Mouse (Mus musculus) T-helper 1 cell (primary cell): ENCODE results near the gene Ttc29.

Experiments
- in situ Hi-C: fragments of 300-600 bp; cut with MboI, MseI; formaldehyde crosslinking; loops from one replicate; pipeline ENCODE4 v1.15.1; 2025; ENCODE audit warnings: high pct_unique_total_duplicates

Gene Ttc29

GRCm38 (mm10) chr8:78213074-78213473 lies at the start of gene Ttc29:
TSS of gene Ttc29 (plus strand) at chr8:78213297.
- in situ Hi-C loops: loop anchor here (10.0 kb wide), 1 partner anchor 868 kb away; no protein-coding TSS in a partner anchor

- in situ Hi-C loops: no loop called here
Measured at GRCm38 (mm10) chr8:78171351-78171750, 41.7 kb upstream of the Ttc29 start.

GRCm38 (mm10) chr8:78182654-78183053 lies 30.4 kb upstream of the Ttc29 start:
- in situ Hi-C loops: no loop called here

- in situ Hi-C loops: no loop called here
Measured at GRCm38 (mm10) chr8:78183414-78183813, 29.7 kb upstream of the Ttc29 start.

- in situ Hi-C loops: no loop called here
Measured at GRCm38 (mm10) chr8:78187087-78187486, 26.0 kb upstream of the Ttc29 start.

GRCm38 (mm10) chr8:78204229-78204628 lies 8.9 kb upstream of the Ttc29 start:
- in situ Hi-C loops: no loop called here

- in situ Hi-C loops: loop anchor here (10.0 kb wide), 1 partner anchor 866 kb away; no protein-coding TSS in a partner anchor
Measured at GRCm38 (mm10) chr8:78210424-78210823, 2.7 kb upstream of the Ttc29 start.

GRCm38 (mm10) chr8:78214645-78215044 lies 1.5 kb downstream of the Ttc29 start:
- in situ Hi-C loops: loop anchor here (10.0 kb wide), 1 partner anchor 870 kb away; no protein-coding TSS in a partner anchor

GRCm38 (mm10) chr8:78226087-78226486 lies 13.0 kb downstream of the Ttc29 start:
- in situ Hi-C loops: no loop called here

GRCm38 (mm10) chr8:78230721-78231120 lies 17.6 kb downstream of the Ttc29 start:
- in situ Hi-C loops: no loop called here

GRCm38 (mm10) chr8:78232870-78233707 lies 20.0 kb downstream of the Ttc29 start:
- in situ Hi-C loops: no loop called here

GRCm38 (mm10) chr8:78233708-78234201 lies 20.7 kb downstream of the Ttc29 start:
- in situ Hi-C loops: no loop called here

GRCm38 (mm10) chr8:78237972-78238675 lies 25.0 kb downstream of the Ttc29 start:
- in situ Hi-C loops: no loop called here

GRCm38 (mm10) chr8:78251115-78251514 lies 38.0 kb downstream of the Ttc29 start:
- in situ Hi-C loops: no loop called here

- in situ Hi-C loops: no loop called here
Measured at GRCm38 (mm10) chr8:78254374-78254773, 41.3 kb downstream of the Ttc29 start.

- in situ Hi-C loops: no loop called here
Measured at GRCm38 (mm10) chr8:78255011-78255410, 41.9 kb downstream of the Ttc29 start.

GRCm38 (mm10) chr8:78265506-78265905 lies 52.4 kb downstream of the Ttc29 start:
- in situ Hi-C loops: no loop called here

- in situ Hi-C loops: no loop called here
Measured at GRCm38 (mm10) chr8:78266231-78266630, 53.1 kb downstream of the Ttc29 start.

GRCm38 (mm10) chr8:78267894-78268411 lies 54.9 kb downstream of the Ttc29 start:
- in situ Hi-C loops: no loop called here

GRCm38 (mm10) chr8:78269281-78269680 lies 56.2 kb downstream of the Ttc29 start:
- in situ Hi-C loops: no loop called here

- in situ Hi-C loops: no loop called here
Measured at GRCm38 (mm10) chr8:78271391-78271790, 58.3 kb downstream of the Ttc29 start.

GRCm38 (mm10) chr8:78276120-78276519 lies 63.0 kb downstream of the Ttc29 start:
- in situ Hi-C loops: no loop called here
